Mouse (Mus musculus) brain, embryonic 14.5 days (tissue): ENCODE measurements at regions not wholly inside any gene's neighbourhood (a gene's known extent, or its start where the extent isn't known, plus 50 kb on each side); places are given as distances from the start of the nearest gene placed in this dataset.

ENCODE experiments used
- CTCF ChIP-seq: fragments of 200-500 bp; IDR thresholded peaks from 2 replicates; pipeline ENCODE4 v1.5.1; 2012; ENCODE audit warnings: inconsistent platforms, mild to moderate bottlenecking, moderate library complexity, borderline replicate concordance; ENCODE audit not compliant: insufficient read depth, insufficient read length; ENCODE audit errors: extremely low read depth
- POLR2A ChIP-seq: fragments of 200-500 bp; IDR thresholded peaks from 2 replicates; pipeline ENCODE4 v1.6.1; 2012; ENCODE audit warnings: mild to moderate bottlenecking, inconsistent platforms, borderline replicate concordance; ENCODE audit not compliant: poor library complexity, insufficient read depth, insufficient read length, severe bottlenecking; ENCODE audit errors: extremely low read depth

- TF ChIP-seq CTCF (no peak), POLR2A (no peak)
These were observed 110.2 kb upstream of the Plxnc1 start for GRCm38 (mm10) chr10:95054869-95055268.
